Mouse (Mus musculus) small intestine, adult 2 months (tissue): ENCODE measurements around the gene Map2k3.

Source experiments
- CTCF ChIP-seq: fragments of 200-500 bp; IDR thresholded peaks from 2 replicates; pipeline ENCODE4 v1.5.1; 2012; ENCODE audit warnings: low read depth, mild to moderate bottlenecking, control low read depth, inconsistent platforms, low read length, moderate library complexity, mixed read lengths; ENCODE audit not compliant: insufficient replicate concordance, insufficient read length; ENCODE audit errors: extremely low read depth
- POLR2A ChIP-seq: fragments of 200-500 bp; IDR thresholded peaks from 2 replicates; pipeline ENCODE4 v1.6.1; 2012; ENCODE audit warnings: low read depth, mild to moderate bottlenecking, control low read depth, inconsistent platforms, low read length, moderate library complexity

DNA sequence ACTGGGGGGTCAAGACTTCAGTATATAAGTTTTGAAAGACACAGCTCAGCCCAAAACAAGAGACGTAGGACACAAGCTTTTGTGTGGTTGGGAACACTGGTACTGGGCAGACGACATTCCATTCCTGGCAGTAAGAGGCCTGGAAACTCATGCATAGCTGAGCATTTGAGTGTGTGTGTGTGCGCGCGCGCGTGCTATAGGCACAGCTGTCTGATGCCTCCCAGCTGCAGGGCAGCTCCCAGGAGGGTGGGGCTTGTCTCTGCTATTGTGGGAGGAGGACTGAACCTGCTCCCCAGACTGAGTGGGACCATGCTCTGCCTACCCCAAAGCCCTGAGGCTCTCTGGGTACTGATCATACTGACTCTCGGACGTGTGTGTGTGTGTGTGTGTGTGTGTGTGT is 9.5 kb downstream of the Map2k3 start:
- no peak for TF ChIP-seq CTCF
- no peak for TF ChIP-seq POLR2A
